ENCODE assay signal across 8 mouse cellular contexts in the genomic region with DNA sequence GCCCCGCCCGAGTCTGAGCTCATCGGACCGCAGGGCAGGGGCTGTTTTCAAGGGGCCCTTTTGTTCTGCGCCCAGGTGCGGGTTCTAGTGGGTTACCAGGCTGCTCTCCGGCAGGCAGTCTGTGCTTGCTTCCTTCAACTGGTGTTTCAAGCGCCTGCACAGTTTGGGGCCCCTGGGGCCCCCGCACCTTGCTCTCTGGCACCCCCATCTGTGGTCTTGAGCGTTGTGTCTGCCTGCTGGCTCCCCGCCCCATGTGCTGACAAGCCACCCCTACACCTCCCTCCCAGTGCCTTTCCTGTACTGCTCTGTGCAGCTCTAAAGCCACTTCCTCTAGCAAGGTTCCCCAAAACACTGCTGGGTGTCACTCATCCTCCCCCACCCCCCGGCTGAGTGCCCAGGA. TPM values are rescaled to one million over a fixed set of nuclear protein-coding genes. Genes with fewer than 3 reads are reported as not detected.
DNase-seq lines count a peak whose midpoint lies in the region; ATAC-seq lines count a peak whose summit lies in the region.

No protein-coding gene starts in this region.

- no peak overlapping the region for H3K4me3 ChIP-seq in lung, embryonic 16.5 days (ENCODE audit: low read length)
- peak overlapping the region; percentile 20; the same call in 1 of the 2 replicates for H3K4me3 ChIP-seq in stomach, embryonic 16.5 days (replicated peaks; ENCODE audit: low read length)

- peak; percentile 83 for ATAC-seq in inflammation-experienced regulatory T-cells, adult 6 months
- ATAC-seq in lung, embryonic 16.5 days (ENCODE audit: low read depth) = peak; percentile 62
- ATAC-seq in stomach, embryonic 16.5 days (ENCODE audit: insufficient read depth, low FRiP score) = peak; percentile 53; the same call in 1 of the 2 replicates

- no peaks in the 10 kb centered on the region for H3K9me3 ChIP-seq in lung, embryonic 16.5 days (ENCODE audit: control insufficient read depth, low read length)
- H3K9me3 ChIP-seq in stomach, embryonic 16.5 days (replicated peaks; ENCODE audit: control insufficient read depth, low read length) = no peaks in the 10 kb centered on the region

- H3K4me2 ChIP-seq in lung, embryonic 16.5 days (ENCODE audit: low read depth, low read length) = no peak overlapping the region
- peak overlapping the region; percentile 21; the same call in 1 of the 2 replicates for H3K4me2 ChIP-seq in stomach, embryonic 16.5 days (ENCODE audit: low read depth, low read length)

- no peaks in the 10 kb centered on the region for H3K36me3 ChIP-seq in lung, embryonic 16.5 days (ENCODE audit: control insufficient read depth, insufficient read depth, low read length)
- no peaks in the 10 kb centered on the region for H3K36me3 ChIP-seq in stomach, embryonic 16.5 days (ENCODE audit: control insufficient read depth, insufficient read depth, low read length)

- H3K27ac ChIP-seq in lung, embryonic 16.5 days (ENCODE audit: low read length) = peak overlapping the region; percentile 2; the same call in 1 of the 2 replicates
- H3K27ac ChIP-seq in stomach, embryonic 16.5 days (ENCODE audit: low read length) = peak overlapping the region; percentile 49

- WGBS in lung, embryonic 16.5 days = 49% methylated on average over 12 of the region's 12 CpGs
- WGBS in stomach, embryonic 16.5 days = 49% methylated on average over 12 of the region's 12 CpGs

- no peak overlapping the region for H3K9ac ChIP-seq in lung, embryonic 16.5 days (ENCODE audit: low read length)
- H3K9ac ChIP-seq in stomach, embryonic 16.5 days (ENCODE audit: low read length) = peak overlapping the region; percentile 43

- no peaks in the 10 kb centered on the region for H3K27me3 ChIP-seq in lung, embryonic 16.5 days (ENCODE audit: control insufficient read depth, insufficient read depth, low read depth, low read length)
- H3K27me3 ChIP-seq in stomach, embryonic 16.5 days (ENCODE audit: control insufficient read depth, insufficient read depth, low read length) = no peaks in the 10 kb centered on the region

- peaks cover 10% of the 10 kb centered on the region for H3K4me1 ChIP-seq in lung, embryonic 16.5 days (replicated peaks; ENCODE audit: control insufficient read depth, insufficient read depth, low read length)
- H3K4me1 ChIP-seq in stomach, embryonic 16.5 days (ENCODE audit: control insufficient read depth, insufficient read depth, low read length) = peaks cover 22% of the 10 kb centered on the region

- DNase-seq in cerebellum, postnatal 14 days = peak; percentile 33 to 53
- no peak for DNase-seq in cerebellum, adult 18-20 months
- DNase-seq in B cell, adult 2 months = peak; percentile 93 to 95
- DNase-seq in c-Kit-positive CD71-positive TER-119-positive erythroid progenitor cells, embryonic 14.5 days (ENCODE audit: low spot score) = peak; percentile 22
- no peak for DNase-seq in left cerebral cortex, adult 8-10 months (ENCODE audit: low spot score in 2 of 2)

RNA-seq across cellular contexts. Expression of a gene that starts 45.1 kb away (rescaled TPM):
- 100 to 1,000 TPM; 267 to 383 (median 370) TPM for polyA plus RNA-seq in inflammation-experienced regulatory T-cells, adult 6 months (2017; shearing (Covaris generic))
- 6.1 and 8.2 TPM in 2 replicates for polyA plus RNA-seq in lung, embryonic 16.5 days (2015; fragmentation: Nextera tagmentation; extraction: Ambion mirVana)
- polyA plus RNA-seq in stomach, embryonic 16.5 days (2015; fragmentation: Nextera tagmentation; extraction: Ambion mirVana) = 7.0 and 7.1 TPM in 2 replicates
- total RNA-seq in left cerebral cortex, adult 8-10 months (2022) = 10 to 100 TPM; 24.2 to 26.0 (median 25.0) TPM

RNA-seq across cellular contexts. Expression of a gene that starts 47.0 kb away (rescaled TPM):
- polyA plus RNA-seq in inflammation-experienced regulatory T-cells, adult 6 months (2017; shearing (Covaris generic)) = 10 to 100 TPM; 53.4 to 71.7 (median 60.8) TPM
- polyA plus RNA-seq in lung, embryonic 16.5 days (2015; fragmentation: Nextera tagmentation; extraction: Ambion mirVana) = 63.6 and 64.4 TPM in 2 replicates
- polyA plus RNA-seq in stomach, embryonic 16.5 days (2015; fragmentation: Nextera tagmentation; extraction: Ambion mirVana) = 62.1 and 64.0 TPM in 2 replicates
- 10 to 100 TPM; 33.1 to 38.1 (median 34.4) TPM for total RNA-seq in left cerebral cortex, adult 8-10 months (2022)

Comparison
In these comparisons a context has a peak if more than half of its experiments do, and no peak if none do; other contexts are left out.
1. DNase-seq: peak in cerebellum, postnatal 14 days (2 of 2), B cell, adult 2 months (2 of 2) and c-Kit-positive CD71-positive TER-119-positive erythroid progenitor cells, embryonic 14.5 days (single experiment); none in cerebellum, adult 18-20 months (0 of 2) and left cerebral cortex, adult 8-10 months (0 of 2).
2. RNA of a gene that starts 45.1 kb away (polyA plus RNA-seq): 267 to 383 TPM in inflammation-experienced regulatory T-cells, adult 6 months; 7.0 to 7.1 TPM in stomach, embryonic 16.5 days and 6.1 to 8.2 TPM in lung, embryonic 16.5 days; every median in the first group is over 10 times any median in the second.
3. Peak in every context shown above with its lines, with median percentiles within 50 percentile points of each other: ATAC-seq.